Mouse (Mus musculus): ENCODE results near the gene Gng3. TPM values are rescaled to one million over a fixed set of nuclear protein-coding genes. Genes with fewer than 3 reads are reported as not detected.

Gene Gng3
- total RNA-seq, 2 experiments from 2014 or later: 153 TPM

DNA sequence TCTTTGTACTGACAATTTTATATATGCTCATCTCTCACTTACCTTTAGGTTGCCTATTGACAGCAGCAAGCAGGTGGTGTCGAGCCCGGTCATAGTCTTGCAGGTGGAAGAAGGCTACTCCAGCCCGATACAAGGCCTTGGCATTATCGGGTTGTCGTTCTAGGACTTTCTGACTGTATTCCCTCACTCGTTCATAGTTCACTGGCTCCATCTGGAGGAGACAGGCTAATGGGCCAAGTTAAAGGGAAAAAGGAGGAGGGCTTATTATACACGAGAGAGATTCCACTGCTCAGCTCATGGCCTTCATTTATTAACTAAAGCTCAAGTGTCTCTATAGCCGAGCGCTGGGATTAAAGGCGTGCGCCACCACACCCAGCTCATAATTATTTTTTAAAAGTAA, 23.2 kb downstream of the Gng3 start:
- DNase-seq (ENCODE audit: low spot score in 2 of 2): no peak

DNA sequence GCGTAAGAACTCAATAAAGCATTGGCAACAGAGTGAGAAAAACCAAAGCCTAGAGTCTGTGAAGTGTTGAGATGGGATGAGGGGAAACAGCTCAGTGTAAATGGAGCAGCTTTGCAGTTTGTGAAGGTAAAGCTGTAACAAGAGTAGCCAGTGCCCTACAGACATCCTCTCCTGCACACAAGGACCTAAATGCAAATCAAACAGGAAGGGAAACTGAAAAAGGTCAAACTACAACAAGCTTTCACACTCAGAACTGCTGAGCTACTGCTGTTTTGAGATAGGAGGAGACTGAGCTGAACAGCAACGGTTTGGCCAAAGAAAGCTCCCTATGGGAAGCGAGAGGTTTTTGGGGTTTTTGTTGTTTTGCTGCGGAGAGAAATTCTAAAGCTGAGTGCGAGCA, 32.2 kb downstream of the Gng3 start:
- no peak for DNase-seq (ENCODE audit: low spot score in 2 of 2)

DNA sequence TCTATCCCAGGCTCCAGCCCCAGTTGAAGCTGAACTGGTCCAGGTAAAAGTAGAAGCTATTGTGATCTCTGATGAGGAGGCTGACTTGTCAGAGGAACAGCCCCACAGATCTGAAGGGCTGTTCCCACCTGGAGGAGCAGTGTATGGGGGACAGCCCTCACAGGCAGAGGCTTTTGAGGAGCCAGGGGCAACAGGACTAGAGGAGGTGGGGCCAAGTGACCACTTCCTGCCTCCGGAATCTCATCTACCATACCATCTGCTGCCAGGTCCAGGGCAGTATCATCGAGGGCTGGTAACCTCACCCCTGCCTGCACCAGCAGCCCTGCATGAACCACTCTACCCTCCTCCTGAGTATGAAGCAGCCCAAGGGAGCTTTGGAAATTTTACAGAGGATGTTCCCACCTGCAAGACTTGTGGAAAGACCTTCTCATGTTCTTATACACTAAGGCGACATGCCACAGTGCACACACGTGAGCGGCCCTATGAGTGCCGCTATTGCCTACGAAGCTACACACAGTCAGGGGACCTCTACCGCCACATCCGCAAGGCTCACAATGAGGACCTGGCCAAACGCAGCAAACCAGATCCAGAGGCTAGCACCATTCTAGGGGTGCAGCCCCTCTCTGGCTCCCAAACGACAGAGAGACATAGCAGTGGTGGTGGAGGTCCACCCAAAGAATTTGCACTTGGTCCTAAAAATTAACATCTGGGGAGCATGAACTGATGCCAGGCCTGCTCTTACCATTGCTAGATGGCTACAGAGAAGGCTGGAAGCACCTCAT, 34.9 kb downstream of the Gng3 start:
- DNase-seq (ENCODE audit: low spot score in 2 of 2): no peak

DNA sequence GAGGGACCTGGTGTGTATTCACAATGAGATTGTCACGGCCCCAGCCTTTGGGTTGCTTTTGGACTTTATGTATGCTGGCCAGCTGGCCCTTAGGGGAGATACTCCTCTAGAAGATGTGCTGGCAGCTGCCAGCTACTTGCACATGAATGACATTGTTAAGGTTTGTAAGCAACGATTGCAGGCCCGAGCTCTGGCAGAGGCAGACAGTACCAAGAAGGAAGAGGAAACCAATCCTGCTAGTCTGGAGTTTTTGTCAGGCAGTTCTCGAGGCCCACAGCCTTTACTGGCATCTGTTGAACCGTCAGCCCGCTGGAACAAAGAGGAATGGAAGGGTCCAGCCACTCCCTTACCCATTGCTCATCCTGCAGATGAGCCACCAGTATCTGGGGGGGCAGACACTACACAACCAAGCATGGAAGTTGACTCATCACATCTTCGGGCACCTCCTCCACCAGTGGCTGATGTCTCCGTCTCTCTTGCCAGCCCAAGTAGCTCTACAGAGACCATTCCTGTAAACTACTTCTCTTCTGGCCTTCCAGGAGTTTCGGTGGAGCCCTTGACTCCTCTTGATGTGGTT, 35.7 kb downstream of the Gng3 start:
- no peak for DNase-seq (ENCODE audit: low spot score in 2 of 2)

DNA sequence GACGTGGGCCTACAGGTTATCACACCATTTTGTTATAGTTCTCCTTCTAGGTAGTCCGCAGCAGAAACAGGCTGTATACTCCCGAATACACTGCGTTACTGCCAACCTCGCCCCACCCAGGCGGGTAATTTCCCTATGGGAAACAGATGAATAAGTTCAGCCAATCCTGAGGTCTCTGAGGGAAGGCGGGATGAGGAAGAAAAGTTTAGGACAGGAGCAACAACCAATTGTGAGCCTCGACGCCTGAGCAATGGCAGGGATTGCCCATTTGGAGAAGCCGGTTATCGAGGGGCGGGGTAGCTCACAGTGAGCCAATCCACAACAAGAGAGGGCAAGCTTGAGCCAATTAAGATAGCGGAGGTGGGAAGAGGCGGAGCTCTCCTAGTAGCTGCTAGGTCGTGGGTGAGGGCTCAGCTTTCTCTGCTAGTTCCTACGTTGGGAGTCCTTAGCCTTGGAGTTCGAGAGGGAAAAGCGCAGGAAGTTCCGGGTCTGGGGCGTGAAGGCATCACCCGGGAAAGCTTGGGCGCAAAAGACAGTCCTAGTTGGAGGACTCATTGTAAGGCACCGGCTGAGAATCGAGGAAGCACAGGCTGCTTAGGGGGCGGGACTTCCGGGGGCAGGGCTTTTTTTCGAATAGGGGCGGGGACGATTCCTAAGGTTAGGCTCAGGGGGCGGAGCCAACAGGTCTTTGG, 36.7 kb downstream of the Gng3 start, which contains the start of gene Zbtb3:
Zbtb3 (plus strand) TSS at position 426 of the 692 bp plus-strand sequence.
- peak; percentile 95 to 98 for DNase-seq (ENCODE audit: low spot score in 2 of 2)

DNA sequence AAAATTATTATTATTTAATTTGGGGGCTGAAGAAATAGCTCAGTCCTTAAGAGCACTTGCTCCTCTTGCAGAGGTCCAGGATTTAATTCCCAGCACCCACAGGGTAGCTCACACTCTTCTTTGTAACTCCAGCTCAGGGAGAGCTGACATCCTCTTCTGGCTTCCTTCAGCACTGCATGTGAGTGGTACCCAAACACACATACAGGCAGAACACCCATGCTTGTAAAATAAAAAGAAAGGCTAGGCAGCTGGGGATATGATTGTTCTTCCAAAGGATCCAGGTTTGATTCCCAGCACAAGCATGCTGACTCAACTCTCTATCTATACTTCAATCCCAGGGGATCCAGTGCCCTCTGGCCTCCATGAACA, 40.1 kb downstream of the Gng3 start:
- no peak for DNase-seq (ENCODE audit: low spot score in 2 of 2)

DNA sequence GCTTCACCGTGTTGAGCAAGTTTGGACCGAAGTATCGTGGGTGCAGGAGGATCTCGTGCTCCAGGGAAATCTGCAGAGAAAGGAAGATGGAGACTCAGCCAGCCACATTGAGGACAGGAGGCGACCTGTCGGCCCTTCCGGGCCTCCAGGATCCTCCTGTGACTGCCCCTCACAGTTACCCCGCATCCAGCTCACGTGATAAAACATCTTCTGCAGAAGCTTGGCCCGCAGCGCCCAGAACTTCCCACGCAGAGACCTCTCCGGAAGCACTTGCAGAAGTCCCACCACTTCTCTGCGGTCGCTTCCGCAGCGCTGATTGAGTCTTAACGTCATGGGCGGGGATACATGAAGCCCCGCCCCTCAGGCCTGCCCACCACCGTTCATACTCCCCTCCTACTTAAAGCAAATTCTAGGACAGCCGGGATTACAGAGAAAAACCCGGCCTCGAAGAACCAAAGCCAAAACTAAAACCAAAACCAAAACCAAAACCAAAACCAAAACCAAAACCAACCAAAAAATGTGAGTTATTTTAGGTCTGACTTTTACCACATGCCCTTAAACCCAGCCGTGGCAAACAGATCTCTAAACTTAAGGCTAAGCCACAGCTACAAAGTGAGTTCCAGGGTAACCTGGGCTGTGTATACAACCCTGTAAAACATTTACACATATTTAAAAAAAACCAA, 40.6 kb downstream of the Gng3 start, which contains the start of gene Polr2g:
Polr2g (minus strand) TSS at position 314 of the 683 bp plus-strand sequence.
- DNase-seq (ENCODE audit: low spot score in 2 of 2): peak; percentile 84 to 94

DNA sequence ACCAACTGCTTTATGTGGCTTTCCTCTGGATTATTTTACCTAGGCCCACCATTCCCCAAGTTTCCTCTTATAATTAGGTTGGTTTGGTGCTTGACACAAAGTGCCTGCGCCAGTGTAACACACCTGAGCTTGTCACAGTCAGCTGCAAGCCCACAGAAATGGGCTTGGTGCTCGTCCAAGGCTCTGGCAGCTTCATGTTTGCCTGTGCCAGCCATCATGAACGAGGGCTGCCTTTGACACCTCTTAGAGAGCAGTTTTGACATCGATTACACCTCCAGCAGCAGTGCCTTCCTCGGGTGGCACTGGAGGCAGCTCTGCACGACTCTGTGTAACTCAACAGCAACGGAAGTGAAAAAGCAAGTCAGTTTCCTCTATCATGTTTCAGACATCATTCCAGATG, 48.8 kb downstream of the Gng3 start:
- no peak for DNase-seq (ENCODE audit: low spot score in 2 of 2)

DNA sequence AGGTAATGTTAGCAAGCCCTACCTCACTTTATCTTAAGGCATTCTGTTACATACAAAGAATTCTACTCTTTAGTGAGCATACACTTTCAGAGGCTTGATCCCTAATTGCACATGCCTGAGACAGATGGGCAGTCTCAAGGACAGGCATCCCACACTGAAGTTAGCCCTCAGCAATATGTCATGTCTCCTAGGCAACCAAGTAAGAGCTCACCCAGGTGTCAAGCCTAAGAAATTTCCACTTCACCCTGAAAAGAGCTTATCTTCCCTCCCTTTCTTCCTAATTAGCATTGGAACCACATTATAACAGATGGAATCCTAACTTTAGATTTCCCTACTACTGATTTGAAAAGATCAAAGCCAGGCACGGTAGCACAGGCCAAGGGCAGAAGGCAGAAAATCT, 49.8 kb downstream of the Gng3 start:
- no peak for DNase-seq (ENCODE audit: low spot score in 2 of 2)

DNA sequence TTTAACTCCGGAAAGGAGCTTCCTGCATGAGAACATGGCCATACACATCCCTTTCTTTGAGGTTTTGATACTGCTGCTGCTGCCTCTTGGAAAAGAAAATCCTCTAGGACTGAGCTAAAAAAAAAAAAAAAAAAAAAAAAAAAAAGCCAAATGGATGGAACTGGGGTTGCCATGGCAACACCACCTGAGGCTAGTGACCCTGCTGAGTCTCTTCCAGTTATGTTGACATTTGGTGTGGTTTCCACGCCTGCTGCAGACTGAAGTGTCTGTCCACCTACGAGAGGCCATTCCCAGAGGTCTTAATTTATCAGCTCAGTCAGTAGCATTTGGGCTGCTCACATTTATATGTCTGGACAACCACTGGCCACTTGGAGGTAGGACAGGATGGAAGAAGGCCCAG, 50.5 kb downstream of the Gng3 start:
- no peak for DNase-seq (ENCODE audit: low spot score in 2 of 2)

Small RNA genes lying within 50 kb of the gene (microRNA-seq; reads per million reads assigned to microRNA genes)
- 0 to 0.20 reads per million in 2 experiments for gene Mir5136

Other genes with a start within 250 kb of the Gng3 start
- 1 to 10 TPM; 6.3 to 6.9 TPM for gene Slc22a8, start 247.9 kb downstream of the Gng3 start, total RNA-seq (2021)
- gene Slc22a6, start 221.2 kb downstream of the Gng3 start, total RNA-seq (2021): 1 to 10 TPM; 1.6 to 2.1 TPM
- 100 to 1,000 TPM; 178 to 184 TPM for gene Chrm1, start 175.4 kb downstream of the Gng3 start, total RNA-seq (2021)
- 100 to 1,000 TPM; 145 to 153 TPM for gene Slc3a2, start 115.8 kb downstream of the Gng3 start, total RNA-seq (2021)
- 10 to 100 TPM; 53.0 to 55.2 TPM for gene Wdr74, start 103.4 kb downstream of the Gng3 start, total RNA-seq (2021)
- 1 to 10 TPM; 1.9 to 2.1 TPM for gene 1700092M07Rik, start 98.5 kb downstream of the Gng3 start, total RNA-seq (2021)
- 10 to 100 TPM; 59.5 to 63.6 TPM for gene Stx5a, start 97.8 kb downstream of the Gng3 start, total RNA-seq (2021)
- 10 to 100 TPM; 94.5 to 95.3 TPM for gene Nxf1, start 82.1 kb downstream of the Gng3 start, total RNA-seq (2021)
- 10 to 100 TPM; 69.1 to 74.4 TPM for gene Tmem223, start 68.2 kb downstream of the Gng3 start, total RNA-seq (2021)
- gene Tmem179b, start 64.7 kb downstream of the Gng3 start, total RNA-seq (2021): 1 to 10 TPM; 8.6 to 9.6 TPM
- gene Taf6l, start 52.8 kb downstream of the Gng3 start, total RNA-seq (2021): 10 to 100 TPM; 12.8 to 13.8 TPM
- gene Polr2g, start 40.6 kb downstream of the Gng3 start, total RNA-seq (2021): 100 to 1,000 TPM; 106 to 111 TPM
- 1 to 10 TPM; 6.7 to 7.0 TPM for gene Zbtb3, start 36.6 kb downstream of the Gng3 start, total RNA-seq (2021)
- 10 to 100 TPM; 39.9 to 41.1 TPM for gene Ttc9c, start 19.9 kb downstream of the Gng3 start, total RNA-seq (2021)
- 100 to 1,000 TPM; 120 to 125 TPM for gene Hnrnpul2, start 19.2 kb downstream of the Gng3 start, total RNA-seq (2021)
- gene AC129217.1, start 9.4 kb downstream of the Gng3 start, total RNA-seq (2021): not detected
- gene Bscl2, start 1.7 kb downstream of the Gng3 start, total RNA-seq (2021): 10 to 100 TPM; 94.8 to 97.6 TPM
- under 1 TPM; 0.42 to 0.68 TPM for gene Lrrn4cl, start 11.6 kb upstream of the Gng3 start, total RNA-seq (2021)
- 100 to 1,000 TPM; 103 to 109 TPM for gene Ubxn1, start 32.3 kb upstream of the Gng3 start, total RNA-seq (2021)
- 10 to 100 TPM; 30.2 to 30.4 TPM for gene Uqcc3, start 41.7 kb upstream of the Gng3 start, total RNA-seq (2021)
- 1 to 10 TPM; 4.6 to 7.6 TPM for gene Lbhd1, start 44.5 kb upstream of the Gng3 start, total RNA-seq (2021)
- gene Gm49403, start 44.7 kb upstream of the Gng3 start, total RNA-seq (2021): not detected
- gene 1810009A15Rik, start 49.7 kb upstream of the Gng3 start, total RNA-seq (2021): 10 to 100 TPM; 24.2 to 30.3 TPM
- gene Gm49416, start 49.7 kb upstream of the Gng3 start, total RNA-seq (2021): 1 to 10 TPM; 2.4 to 5.1 TPM
- gene Ints5, start 53.8 kb upstream of the Gng3 start, total RNA-seq (2021): 10 to 100 TPM; 25.6 to 26.3 TPM
- 100 to 1,000 TPM; 104 to 112 TPM for gene Ganab, start 58.9 kb upstream of the Gng3 start, total RNA-seq (2021)
- 100 to 1,000 TPM; 166 to 169 TPM for gene B3gat3, start 81.2 kb upstream of the Gng3 start, total RNA-seq (2021)
- 1 to 10 TPM; 4.7 to 6.6 TPM for gene Rom1, start 90.2 kb upstream of the Gng3 start, total RNA-seq (2021)
- 10 to 100 TPM in 1 of 2 experiments, 1 to 10 TPM in 1; 9.8 to 10.4 TPM for gene Eml3, start 90.4 kb upstream of the Gng3 start, total RNA-seq (2021)
- 10 to 100 TPM; 51.6 to 53.4 TPM for gene Mta2, start 102.7 kb upstream of the Gng3 start, total RNA-seq (2021)
- 10 to 100 TPM; 21.9 to 22.5 TPM for gene Tut1, start 114.7 kb upstream of the Gng3 start, total RNA-seq (2021)
- gene Eef1g, start 127.8 kb upstream of the Gng3 start, total RNA-seq (2021): 100 to 1,000 TPM; 257 to 269 TPM
- 10 to 100 TPM; 18.1 to 19.9 TPM for gene Ahnak, start 150.1 kb upstream of the Gng3 start, total RNA-seq (2021)
- not detected for gene Scgb1a1, start 248.8 kb upstream of the Gng3 start, total RNA-seq (2021)